Mouse (Mus musculus): ENCODE data around the gene Cfap69.

- TF ChIP-seq POLR2A (IDR thresholded peaks at IDR 0.05; ENCODE audit: low read depth, low read length) (no peak), CTCF (IDR thresholded peaks at IDR 0.05; ENCODE audit: extremely low read depth, insufficient read length, insufficient replicate concordance, low read depth, low read length) (no peak)
These were observed 31.4 kb upstream of the Cfap69 start for GRCm38 (mm10) chr5:5695401-5695942.

Measured in small intestine, adult 2 months (tissue).